In genomic region chr15:102965892-102966775, GRCm38 (mm10) we compare ENCODE assay signal across 8 mouse cellular contexts. TPM values are rescaled to one million over a fixed set of nuclear protein-coding genes. Genes with fewer than 3 reads are reported as not detected.
DNase-seq lines count a peak whose midpoint lies in the region; ATAC-seq and TF ChIP-seq lines count a peak whose summit lies in the region.

No protein-coding gene starts in this region.

- peak overlapping the region; percentile 17; the same call in 1 of the 2 replicates for H3K4me3 ChIP-seq in heart, embryonic 12.5 days
- peak overlapping the region; percentile 65 for H3K4me3 ChIP-seq in kidney, embryonic 16.5 days (ENCODE audit: low read length)
- H3K4me3 ChIP-seq in small intestine, adult 2 months (ENCODE audit: low read depth, low read length), result no peak overlapping the region

- DNase-seq in layer of hippocampus, postnatal 10 days (ENCODE audit: low spot score in 2 of 2), result peak; percentile 55 to 57
- DNase-seq in layer of hippocampus, adult 9-11 months, result no peak
- DNase-seq in embryo, embryonic 11 days, result peak; percentile 95
- DNase-seq in cerebellum, adult 9-11 months, result no peak

- no peak for TF ChIP-seq POLR2A in small intestine, adult 2 months (IDR thresholded peaks at IDR 0.05; ENCODE audit: low read depth, low read length)

- TF ChIP-seq CTCF in small intestine, adult 2 months (IDR thresholded peaks at IDR 0.05; ENCODE audit: extremely low read depth, insufficient read length, insufficient replicate concordance, low read depth, low read length), result peak; percentile 64

- H3K4me2 ChIP-seq in heart, embryonic 12.5 days, result peak overlapping the region; percentile 45
- H3K4me2 ChIP-seq in kidney, embryonic 16.5 days (replicated peaks; ENCODE audit: low read depth, low read length), result peak overlapping the region; percentile 84

- peaks cover 96% of the 10 kb centered on the region for H3K27me3 ChIP-seq in heart, embryonic 12.5 days (replicated peaks)
- peaks cover 24% of the 10 kb centered on the region for H3K27me3 ChIP-seq in kidney, embryonic 16.5 days (ENCODE audit: insufficient read depth, low read length)
- peaks cover 86% of the 10 kb centered on the region for H3K27me3 ChIP-seq in small intestine, adult 2 months (ENCODE audit: control insufficient read depth, insufficient read depth, low read length)

- peak; percentile 42 for ATAC-seq in heart, embryonic 12.5 days (ENCODE audit: insufficient number of reproducible peaks, low FRiP score)
- peak; percentile 80 for ATAC-seq in kidney, embryonic 16.5 days (ENCODE audit: low FRiP score, low TSS enrichment)
- peak; percentile 77 for ATAC-seq in megakaryocyte, adult 5-6 weeks (ENCODE audit: poor library complexity, severe bottlenecking)

- peaks cover 12% of the 10 kb centered on the region; the same call in 1 of the 2 replicates for H3K4me1 ChIP-seq in heart, embryonic 12.5 days (replicated peaks)
- peaks cover 21% of the 10 kb centered on the region for H3K4me1 ChIP-seq in kidney, embryonic 16.5 days (ENCODE audit: insufficient read depth, low read length)
- H3K4me1 ChIP-seq in small intestine, adult 2 months (ENCODE audit: control insufficient read depth, insufficient read depth, insufficient read length, low read length), result peaks cover 3% of the 10 kb centered on the region

- no peaks in the 10 kb centered on the region for H3K9me3 ChIP-seq in heart, embryonic 12.5 days (replicated peaks)
- no peaks in the 10 kb centered on the region for H3K9me3 ChIP-seq in kidney, embryonic 16.5 days (ENCODE audit: low read length)

- 4% methylated on average over 29 of the region's 30 CpGs for WGBS in heart, embryonic 12.5 days
- 3% methylated on average over 29 of the region's 30 CpGs for WGBS in kidney, embryonic 16.5 days
- 9% methylated on average over 29 of the region's 30 CpGs for WGBS in small intestine, adult 2 months

- no peaks in the 10 kb centered on the region for H3K36me3 ChIP-seq in heart, embryonic 12.5 days
- H3K36me3 ChIP-seq in kidney, embryonic 16.5 days (ENCODE audit: insufficient read depth, low read length), result no peaks in the 10 kb centered on the region
- no peaks in the 10 kb centered on the region for H3K36me3 ChIP-seq in small intestine, adult 2 months (ENCODE audit: control insufficient read depth, insufficient read depth, low read length)

- no peak overlapping the region for H3K9ac ChIP-seq in heart, embryonic 12.5 days
- peak overlapping the region; percentile 90 for H3K9ac ChIP-seq in kidney, embryonic 16.5 days (replicated peaks; ENCODE audit: low read length)

- H3K27ac ChIP-seq in heart, embryonic 12.5 days (ENCODE audit: poor library complexity, severe bottlenecking), result no peak overlapping the region
- H3K27ac ChIP-seq in kidney, embryonic 16.5 days (ENCODE audit: low read length), result peak overlapping the region; percentile 94
- no peak overlapping the region for H3K27ac ChIP-seq in small intestine, adult 2 months (ENCODE audit: insufficient read depth, low read depth, low read length)

RNA-seq across cellular contexts. Expression of gene Hoxc10, which starts 0.5 kb away (rescaled TPM):
- total RNA-seq in layer of hippocampus, postnatal 10 days (2021), result not detected
- polyA plus RNA-seq in heart, embryonic 12.5 days (2016; fragmentation: Nextera tagmentation; extraction: Ambion mirVana), result not detected in 2 replicates
- 49.0 and 54.0 TPM in 2 replicates for polyA plus RNA-seq in kidney, embryonic 16.5 days (2015; fragmentation: Nextera tagmentation; extraction: Ambion mirVana)
- total RNA-seq in megakaryocyte, adult 5-6 weeks (2015), result not detected in 2 replicates
- total RNA-seq in megakaryocyte, adult 5-6 weeks (2017), result not detected in 2 replicates
- polyA plus RNA-seq in small intestine, adult 2 months (2012; rRNA removed), result not detected in 2 replicates

RNA-seq across cellular contexts. Expression of gene Hoxc5, which starts 1.1 kb away (rescaled TPM):
- not detected for total RNA-seq in layer of hippocampus, postnatal 10 days (2021)
- 0.38 and 0.39 TPM in 2 replicates for polyA plus RNA-seq in heart, embryonic 12.5 days (2016; fragmentation: Nextera tagmentation; extraction: Ambion mirVana)
- polyA plus RNA-seq in kidney, embryonic 16.5 days (2015; fragmentation: Nextera tagmentation; extraction: Ambion mirVana), result 4.3 and 5.9 TPM in 2 replicates
- total RNA-seq in megakaryocyte, adult 5-6 weeks (2015), result not detected in 2 replicates
- total RNA-seq in megakaryocyte, adult 5-6 weeks (2017), result not detected in 2 replicates
- polyA plus RNA-seq in small intestine, adult 2 months (2012; rRNA removed), result 0.28 and 1.7 TPM in 2 replicates

RNA-seq across cellular contexts. Expression of gene Hoxc9, which starts 10.1 kb away (rescaled TPM):
- not detected for total RNA-seq in layer of hippocampus, postnatal 10 days (2021)
- polyA plus RNA-seq in heart, embryonic 12.5 days (2016; fragmentation: Nextera tagmentation; extraction: Ambion mirVana), result not detected in 2 replicates
- 7.4 and 9.2 TPM in 2 replicates for polyA plus RNA-seq in kidney, embryonic 16.5 days (2015; fragmentation: Nextera tagmentation; extraction: Ambion mirVana)
- total RNA-seq in megakaryocyte, adult 5-6 weeks (2015), result not detected in 2 replicates
- total RNA-seq in megakaryocyte, adult 5-6 weeks (2017), result not detected in 2 replicates
- polyA plus RNA-seq in small intestine, adult 2 months (2012; rRNA removed), result 0.22 TPM in 1 of 2 replicates, not detected in the other

RNA-seq across cellular contexts. Expression of gene Hoxc11, which starts 11.9 kb away (rescaled TPM):
- total RNA-seq in layer of hippocampus, postnatal 10 days (2021), result not detected
- not detected in 2 replicates for polyA plus RNA-seq in heart, embryonic 12.5 days (2016; fragmentation: Nextera tagmentation; extraction: Ambion mirVana)
- polyA plus RNA-seq in kidney, embryonic 16.5 days (2015; fragmentation: Nextera tagmentation; extraction: Ambion mirVana), result 1.2 and 1.6 TPM in 2 replicates
- total RNA-seq in megakaryocyte, adult 5-6 weeks (2015), result not detected in 2 replicates
- total RNA-seq in megakaryocyte, adult 5-6 weeks (2017), result not detected in 2 replicates
- not detected in 2 replicates for polyA plus RNA-seq in small intestine, adult 2 months (2012; rRNA removed)

RNA-seq across cellular contexts. Expression of gene Hoxc8, which starts 24.3 kb away (rescaled TPM):
- not detected for total RNA-seq in layer of hippocampus, postnatal 10 days (2021)
- polyA plus RNA-seq in heart, embryonic 12.5 days (2016; fragmentation: Nextera tagmentation; extraction: Ambion mirVana), result 0.11 TPM in 1 of 2 replicates, not detected in the other
- polyA plus RNA-seq in kidney, embryonic 16.5 days (2015; fragmentation: Nextera tagmentation; extraction: Ambion mirVana), result 6.6 and 9.2 TPM in 2 replicates
- total RNA-seq in megakaryocyte, adult 5-6 weeks (2015), result not detected in 2 replicates
- not detected in 2 replicates for total RNA-seq in megakaryocyte, adult 5-6 weeks (2017)
- polyA plus RNA-seq in small intestine, adult 2 months (2012; rRNA removed), result 1.8 TPM in 1 of 2 replicates, not detected in the other

Comparison
In these comparisons a context has a peak if more than half of its experiments do, and no peak if none do; other contexts are left out.
1. DNase-seq: peak in layer of hippocampus, postnatal 10 days (2 of 2) and embryo, embryonic 11 days (single experiment); none in layer of hippocampus, adult 9-11 months (single experiment) and cerebellum, adult 9-11 months (single experiment).
2. RNA of gene Hoxc10, which starts 0.5 kb away (polyA plus RNA-seq): 49.0 to 54.0 TPM in kidney, embryonic 16.5 days; not detected in heart, embryonic 12.5 days and not detected in small intestine, adult 2 months; every median in the first group is over 10 times any median in the second.
3. Peak in every context shown above with its lines, with median percentiles within 50 percentile points of each other: ATAC-seq.